Mouse (Mus musculus) heart, embryonic 13.5 days (tissue): ENCODE measurements around the gene Abhd12b. TPM values are rescaled to one million over a fixed set of nuclear protein-coding genes. Genes with fewer than 3 reads are reported as not detected.

ENCODE experiments used
- ATAC-seq: fragments of 200-750 bp; cut with Nextera tagmentation; 2 replicates; pipeline ENCODE4 v1.8.0; 2017; ENCODE audit warnings: moderate TSS enrichment; ENCODE audit not compliant: insufficient number of reproducible peaks, low FRiP score, low TSS enrichment; ENCODE audit errors: extremely low read depth
- H3K27ac ChIP-seq: fragments of 300-500 bp; sonication (generic); replicated peaks from 2 replicates; pipeline ENCODE4 v1.5.1; 2015; ENCODE audit warnings: moderate library complexity, mild to moderate bottlenecking, inconsistent platforms
- H3K27me3 ChIP-seq: fragments of 300-500 bp; sonication (generic); replicated peaks from 2 replicates; pipeline ENCODE4 v1.6.1; 2015; ENCODE audit warnings: mild to moderate bottlenecking, inconsistent platforms
- H3K36me3 ChIP-seq: fragments of 300-500 bp; sonication (generic); 2 replicates; pipeline ENCODE4 v1.6.1; 2015; ENCODE audit warnings: mild to moderate bottlenecking, inconsistent platforms
- H3K4me1 ChIP-seq: fragments of 300-500 bp; sonication (generic); 2 replicates; pipeline ENCODE4 v1.6.1; 2015; ENCODE audit warnings: inconsistent platforms
- H3K4me2 ChIP-seq: fragments of 300-500 bp; sonication (generic); 2 replicates; pipeline ENCODE4 v1.6.1; 2015; ENCODE audit warnings: inconsistent platforms, mild to moderate bottlenecking, moderate library complexity
- H3K4me3 ChIP-seq: fragments of 300-500 bp; sonication (generic); 2 replicates; pipeline ENCODE4 v1.5.1; 2015; ENCODE audit warnings: moderate library complexity, mild to moderate bottlenecking, inconsistent platforms
- H3K9ac ChIP-seq: fragments of 300-500 bp; sonication (generic); 2 replicates; pipeline ENCODE4 v1.6.1; 2015; ENCODE audit warnings: inconsistent platforms, mild to moderate bottlenecking, moderate library complexity
- H3K9me3 ChIP-seq: fragments of 300-500 bp; sonication (generic); 2 replicates; pipeline ENCODE4 v1.6.1; 2016; ENCODE audit warnings: inconsistent platforms
- WGBS: fragments of 180-500 bp; shearing (Covaris S2); methylation state at CpG from one replicate; pipeline ENCODE4 v1.1.7; 2015; ENCODE audit warnings: mixed read lengths; 5-methylcytosine and 5-hydroxymethylcytosine counted together
- polyA plus RNA-seq: library from polyadenylated mRNA; unstranded; fragments of >200 nt; fragmentation: Nextera tagmentation; extraction: Ambion mirVana; gene quantifications from 2 replicates; pipeline ENCODE4 v1.2.1, GENCODE M21; 2015

Gene Abhd12b
- polyA plus RNA-seq, 1 experiment from 2014 or later: not detected

DNA sequence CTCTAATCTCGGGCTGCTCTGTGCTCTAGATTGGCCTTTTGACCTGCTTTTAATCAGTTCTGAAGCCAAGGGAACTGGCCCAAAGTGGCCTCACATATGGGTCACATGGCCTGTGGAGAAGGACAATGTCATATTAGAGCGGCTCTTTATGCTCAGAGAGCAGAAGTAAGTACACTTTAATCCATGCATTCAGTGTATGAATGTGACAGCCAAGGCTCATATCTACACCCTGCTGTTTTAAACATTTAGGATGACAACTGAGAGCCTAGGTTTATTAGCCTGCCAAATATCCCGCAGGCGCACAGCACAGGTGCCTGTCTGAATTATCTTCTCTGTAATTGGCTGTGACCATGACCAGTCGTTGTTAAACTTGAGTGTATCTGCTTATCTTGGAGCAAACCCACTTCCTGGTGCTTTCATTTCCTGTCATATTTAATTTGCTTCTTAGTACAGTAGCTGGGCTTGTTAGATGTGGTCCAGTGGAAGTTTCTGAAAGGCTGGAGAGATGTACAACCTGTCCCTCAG lies 78.1 kb downstream of the Abhd12b start:
- no peak for ATAC-seq
- H3K4me1 ChIP-seq: peaks cover 23% of the 10 kb centered on the region
- H3K9ac ChIP-seq: no peak overlapping the region
- H3K9me3 ChIP-seq: no peaks in the 10 kb centered on the region
- no peaks in the 10 kb centered on the region for H3K36me3 ChIP-seq
- 39% methylated on average over 5 of the region's 5 CpGs for WGBS
- H3K4me3 ChIP-seq: no peak overlapping the region
- H3K4me2 ChIP-seq: no peak overlapping the region
- H3K27ac ChIP-seq: no peak overlapping the region
- no peaks in the 10 kb centered on the region for H3K27me3 ChIP-seq

Other genes with a start within 250 kb of the Abhd12b start
- 2.8 and 4.4 TPM in 2 replicates for gene Sav1, start 167.1 kb upstream of the Abhd12b start, polyA plus RNA-seq
- gene Nin, start 40.4 kb upstream of the Abhd12b start, polyA plus RNA-seq: 6.0 and 7.1 TPM in 2 replicates
- gene Pygl, start 77.3 kb downstream of the Abhd12b start, polyA plus RNA-seq: 27.7 and 30.6 TPM in 2 replicates
- 0.32 and 0.57 TPM in 2 replicates for gene Trim9, start 193.5 kb downstream of the Abhd12b start, polyA plus RNA-seq